ENCODE assay signal across 7 mouse cellular contexts in the genomic region with DNA sequence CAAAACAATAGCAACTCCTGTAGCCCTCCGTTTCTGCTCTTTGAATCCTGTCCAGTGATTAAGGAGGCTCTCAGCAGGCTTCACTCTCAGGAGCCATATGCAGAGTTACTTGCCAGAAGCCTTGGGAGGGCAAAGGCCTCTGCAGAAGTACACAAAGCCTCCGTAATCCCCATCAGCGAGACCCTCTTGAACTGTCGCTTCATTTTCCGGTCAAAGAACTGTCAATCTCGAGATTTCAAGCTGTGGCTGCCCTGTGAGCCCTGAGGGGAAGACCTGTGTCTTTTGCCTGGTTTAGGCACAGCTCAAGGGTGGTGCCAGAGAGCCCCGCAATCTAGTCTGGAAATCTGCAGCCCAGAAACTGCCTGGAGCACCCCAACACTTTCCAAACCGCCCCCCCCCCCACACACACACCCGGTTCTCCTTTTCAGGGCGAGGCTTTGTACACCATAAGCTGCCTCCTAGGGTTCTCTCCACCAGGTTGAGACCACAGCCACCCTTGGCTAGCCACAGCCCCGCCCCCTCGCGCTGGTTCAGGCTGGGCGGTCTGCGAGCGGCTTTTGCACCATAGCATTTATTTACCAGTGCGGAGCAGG. TPM values are rescaled to one million over a fixed set of nuclear protein-coding genes. Genes with fewer than 3 reads are reported as not detected.
DNase-seq lines count a peak whose midpoint lies in the region; ATAC-seq and TF ChIP-seq lines count a peak whose summit lies in the region.

No protein-coding gene starts in this region.

- H3K9me3 ChIP-seq in G1E (replicated peaks) = no peaks in the 10 kb centered on the region
- no peaks in the 10 kb centered on the region for H3K9me3 ChIP-seq in lung, embryonic 15.5 days

- no peaks in the 10 kb centered on the region for H3K27me3 ChIP-seq in G1E (ENCODE audit: insufficient read depth, low read length)
- peaks cover 21% of the 10 kb centered on the region; the same call in 1 of the 2 replicates for H3K27me3 ChIP-seq in lung, embryonic 15.5 days

- TF ChIP-seq POLR2A in embryonic fibroblast, embryonic 13.5 days (IDR thresholded peaks at IDR 0.05; ENCODE audit: low read depth, low read length) = no peak

- TF ChIP-seq CTCF in G1E (IDR thresholded peaks at IDR 0.05; ENCODE audit: low read depth, low read length) = no peak
- no peak for TF ChIP-seq CTCF in embryonic fibroblast, embryonic 13.5 days (IDR thresholded peaks at IDR 0.05; ENCODE audit: borderline replicate concordance, insufficient read depth, low read length)

- no peak overlapping the region for H3K27ac ChIP-seq in embryonic fibroblast, embryonic 13.5 days (ENCODE audit: insufficient read depth, low read length)
- peak overlapping the region; percentile 16; the same call in 1 of the 2 replicates for H3K27ac ChIP-seq in lung, embryonic 15.5 days

- WGBS in lung, embryonic 15.5 days = under 1% methylated on average over 17 of the region's 17 CpGs

- peak overlapping the region; percentile 17; the same call in 1 of the 2 replicates for H3K9ac ChIP-seq in lung, embryonic 15.5 days

- H3K36me3 ChIP-seq in G1E (replicated peaks) = peaks cover 19% of the 10 kb centered on the region
- H3K36me3 ChIP-seq in lung, embryonic 15.5 days = no peaks in the 10 kb centered on the region

- H3K4me3 ChIP-seq in G1E (ENCODE audit: low read depth, low read length) = peak overlapping the region; percentile 99
- H3K4me3 ChIP-seq in embryonic fibroblast, embryonic 13.5 days (ENCODE audit: insufficient read depth, low read length) = peak overlapping the region; percentile 43; the same call in 1 of the 2 replicates
- peak overlapping the region; percentile 69 for H3K4me3 ChIP-seq in lung, embryonic 15.5 days

- peak overlapping the region; percentile 84 for H3K4me2 ChIP-seq in lung, embryonic 15.5 days

- DNase-seq in CD4-positive, CD25-positive, alpha-beta regulatory T cell, adult 2 months (ENCODE audit: low read depth, low spot score) = peak; percentile 66
- peak; percentile 68 for DNase-seq in G1E (ENCODE audit: low spot score)
- peak; percentile 83 for DNase-seq in induced T-regulatory cell, adult 2 months (ENCODE audit: low read depth)
- peak; percentile 67 for DNase-seq in retina, embryonic 14.5 days (ENCODE audit: low spot score)
- DNase-seq in frontal cortex, postnatal 14 days (ENCODE audit: low spot score in 2 of 2) = no peak

- ATAC-seq in G1E (ENCODE audit: extremely low read depth, insufficient number of reproducible peaks, low FRiP score, poor library complexity, severe bottlenecking) = peak; percentile 41
- ATAC-seq in lung, embryonic 15.5 days (ENCODE audit: borderline replicate concordance, extremely low read depth, low FRiP score, low TSS enrichment) = peak; percentile 16; the same call in 1 of the 2 replicates

- peaks cover 85% of the 10 kb centered on the region for H3K4me1 ChIP-seq in G1E (ENCODE audit: insufficient read depth, low read depth, low read length)
- no peaks in the 10 kb centered on the region for H3K4me1 ChIP-seq in embryonic fibroblast, embryonic 13.5 days (ENCODE audit: control insufficient read depth, insufficient read depth, low read length)
- peaks cover 37% of the 10 kb centered on the region for H3K4me1 ChIP-seq in lung, embryonic 15.5 days

RNA-seq across cellular contexts. Expression of a gene that starts 2.1 kb away (rescaled TPM):
- total RNA-seq in G1E (2014; fragmentation: Nextera tagmentation) = 131 and 132 TPM in 2 replicates
- total RNA-seq in G1E (2017) = 121 and 163 TPM in 2 replicates
- polyA plus RNA-seq in G1E (2012) = 23.0 and 25.9 TPM in 2 replicates
- 7.2 and 16.5 TPM in 2 replicates for polyA plus RNA-seq in embryonic fibroblast, embryonic 13.5 days (2011; ENCODE audit: insufficient read length, low read depth, missing spikeins)
- 7.1 and 8.0 TPM in 2 replicates for polyA plus RNA-seq in lung, embryonic 15.5 days (2015; fragmentation: Nextera tagmentation; extraction: Ambion mirVana)

Comparison
In these comparisons a context has a peak if more than half of its experiments do, and no peak if none do; other contexts are left out.
1. DNase-seq: peak in CD4-positive, CD25-positive, alpha-beta regulatory T cell, adult 2 months (single experiment), G1E (single experiment), induced T-regulatory cell, adult 2 months (single experiment) and retina, embryonic 14.5 days (single experiment); none in frontal cortex, postnatal 14 days (0 of 2).
2. H3K4me3 ChIP-seq: peak in every context shown above with its lines; median percentile 99 in G1E; 69 in lung, embryonic 15.5 days; 43 in embryonic fibroblast, embryonic 13.5 days.